7 mouse cellular contexts compared by ENCODE assay signal in the genomic region with DNA sequence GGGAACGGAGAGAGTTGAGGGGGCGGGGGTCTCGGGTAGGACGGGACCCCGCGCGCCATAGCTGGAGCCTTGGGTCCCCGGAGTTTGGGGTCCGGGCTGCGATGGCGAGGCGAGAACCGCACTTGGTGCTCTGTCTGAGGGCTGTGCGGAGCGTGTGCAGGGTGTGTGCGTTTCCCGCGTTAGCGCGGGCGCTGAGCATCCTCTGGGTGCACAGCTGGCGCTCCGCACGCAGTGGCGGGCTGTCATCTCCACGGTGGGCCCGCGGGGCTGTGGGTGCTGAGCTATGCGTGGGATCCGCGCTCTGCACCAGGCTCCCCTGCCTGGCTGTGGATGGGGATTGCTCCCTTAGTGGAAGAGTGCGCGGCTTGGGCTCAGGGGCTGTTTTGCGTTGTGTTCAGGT. TPM values are rescaled to one million over a fixed set of nuclear protein-coding genes. Genes with fewer than 3 reads are reported as not detected.
A peak's percentile ranks its signal among the peaks of the same experiment; 100 is the strongest.
DNase-seq lines count a peak whose midpoint lies in the region; ATAC-seq and TF ChIP-seq lines count a peak whose summit lies in the region.

No protein-coding gene starts in this region.

- H3K4me3 ChIP-seq in lung, embryonic 14.5 days (ENCODE audit: low read depth, low read length) = peak overlapping the region; percentile 36
- H3K4me3 ChIP-seq in forebrain, embryonic 14.5 days (ENCODE audit: low read depth, low read length) = peak overlapping the region; percentile 29
- peak overlapping the region; percentile 46 for H3K4me3 ChIP-seq in limb, embryonic 10.5 days
- peak overlapping the region; percentile 12; the same call in 1 of the 2 replicates for H3K4me3 ChIP-seq in small intestine, adult 2 months (ENCODE audit: low read depth, low read length)

- WGBS in lung, embryonic 14.5 days = 2% methylated on average over 34 of the region's 34 CpGs
- WGBS in forebrain, embryonic 14.5 days = 1% methylated on average over 34 of the region's 34 CpGs
- WGBS in limb, embryonic 10.5 days = 3% methylated on average over 34 of the region's 34 CpGs
- WGBS in small intestine, adult 2 months = 2% methylated on average over 34 of the region's 34 CpGs

- ATAC-seq in lung, embryonic 14.5 days (ENCODE audit: insufficient read depth) = no peak
- 0 out of 2 replicates have a peak, but pooled peaks have one; percentile 11 for ATAC-seq in forebrain, embryonic 14.5 days

- H3K9ac ChIP-seq in lung, embryonic 14.5 days = no peak overlapping the region
- H3K9ac ChIP-seq in forebrain, embryonic 14.5 days (ENCODE audit: low read length) = peak overlapping the region; percentile 2; the same call in 1 of the 2 replicates

- no peaks in the 10 kb centered on the region for H3K9me3 ChIP-seq in lung, embryonic 14.5 days (ENCODE audit: low read depth, low read length)
- no peaks in the 10 kb centered on the region for H3K9me3 ChIP-seq in forebrain, embryonic 14.5 days (replicated peaks; ENCODE audit: control insufficient read depth, low read length)
- no peaks in the 10 kb centered on the region for H3K9me3 ChIP-seq in limb, embryonic 10.5 days (replicated peaks)

- H3K27me3 ChIP-seq in lung, embryonic 14.5 days (ENCODE audit: insufficient read depth, low read length) = peaks cover 65% of the 10 kb centered on the region
- peaks cover 67% of the 10 kb centered on the region for H3K27me3 ChIP-seq in forebrain, embryonic 14.5 days (replicated peaks; ENCODE audit: control insufficient read depth, insufficient read depth, low read length)
- H3K27me3 ChIP-seq in limb, embryonic 10.5 days (ENCODE audit: low read depth, poor library complexity, severe bottlenecking) = peaks cover 97% of the 10 kb centered on the region
- H3K27me3 ChIP-seq in small intestine, adult 2 months (ENCODE audit: control insufficient read depth, insufficient read depth, low read length) = peaks cover 19% of the 10 kb centered on the region

- no peak for TF ChIP-seq POLR2A in small intestine, adult 2 months (IDR thresholded peaks at IDR 0.05; ENCODE audit: low read depth, low read length)

- peak overlapping the region; percentile 63 for H3K4me2 ChIP-seq in lung, embryonic 14.5 days
- peak overlapping the region; percentile 51 for H3K4me2 ChIP-seq in forebrain, embryonic 14.5 days (ENCODE audit: low read length)

- TF ChIP-seq CTCF in lung, embryonic 14.5 days (IDR thresholded peaks at IDR 0.05; ENCODE audit: low read depth) = no peak
- TF ChIP-seq CTCF in small intestine, adult 2 months (IDR thresholded peaks at IDR 0.05; ENCODE audit: extremely low read depth, insufficient read length, insufficient replicate concordance, low read depth, low read length) = no peak

- DNase-seq in lung, embryonic 14.5 days = no peak
- DNase-seq in lung, postnatal 4 days = no peak
- no peak for DNase-seq in forebrain, embryonic 14.5 days (ENCODE audit: low spot score)
- no peak for DNase-seq in limb, embryonic 10.5 days (ENCODE audit: low spot score)
- DNase-seq in thymus, postnatal 0 days (ENCODE audit: low spot score) = no peak
- DNase-seq in cerebellum, postnatal 25 days = no peak

- H3K27ac ChIP-seq in lung, embryonic 14.5 days (ENCODE audit: low read depth) = no peak overlapping the region
- H3K27ac ChIP-seq in forebrain, embryonic 14.5 days (ENCODE audit: low read depth, low read length) = no peak overlapping the region
- 0 out of 2 replicates have a peak overlapping the region, but pooled peaks have one; percentile 56 for H3K27ac ChIP-seq in limb, embryonic 10.5 days
- H3K27ac ChIP-seq in small intestine, adult 2 months (ENCODE audit: insufficient read depth, low read depth, low read length) = no peak overlapping the region

- H3K36me3 ChIP-seq in lung, embryonic 14.5 days (ENCODE audit: insufficient read depth) = no peaks in the 10 kb centered on the region
- H3K36me3 ChIP-seq in forebrain, embryonic 14.5 days (ENCODE audit: control insufficient read depth, insufficient read depth, low read length) = no peaks in the 10 kb centered on the region
- H3K36me3 ChIP-seq in limb, embryonic 10.5 days = no peaks in the 10 kb centered on the region
- no peaks in the 10 kb centered on the region for H3K36me3 ChIP-seq in small intestine, adult 2 months (ENCODE audit: control insufficient read depth, insufficient read depth, low read length)

- peaks cover 5% of the 10 kb centered on the region; the same call in 1 of the 2 replicates for H3K4me1 ChIP-seq in lung, embryonic 14.5 days (ENCODE audit: insufficient read depth)
- H3K4me1 ChIP-seq in forebrain, embryonic 14.5 days (ENCODE audit: control insufficient read depth, insufficient read depth, low read length) = no peaks in the 10 kb centered on the region
- H3K4me1 ChIP-seq in limb, embryonic 10.5 days = peaks cover 28% of the 10 kb centered on the region
- peaks cover 17% of the 10 kb centered on the region for H3K4me1 ChIP-seq in small intestine, adult 2 months (ENCODE audit: control insufficient read depth, insufficient read depth, insufficient read length, low read length)

RNA-seq across cellular contexts. Expression of a gene that starts 0.5 kb away (rescaled TPM):
- 0.61 and 0.77 TPM in 2 replicates for polyA plus RNA-seq in lung, embryonic 14.5 days (2014; fragmentation: Nextera tagmentation; extraction: Ambion mirVana)
- polyA plus RNA-seq in forebrain, embryonic 14.5 days (2014; fragmentation: Nextera tagmentation; extraction: Ambion mirVana) = 1.2 and 1.9 TPM in 2 replicates
- 0.31 and 0.48 TPM in 2 replicates for polyA plus RNA-seq in limb, embryonic 10.5 days (2016; fragmentation: Nextera tagmentation; extraction: Ambion mirVana)
- polyA plus RNA-seq in small intestine, adult 2 months (2012; rRNA removed) = 0.75 and 5.9 TPM in 2 replicates
- 0.17 and 0.21 TPM in 2 replicates for polyA plus RNA-seq in thymus, postnatal 0 days (2015; fragmentation: Nextera tagmentation; extraction: Ambion mirVana)

RNA-seq across cellular contexts. Expression of a gene that starts 8.5 kb away (rescaled TPM):
- polyA plus RNA-seq in lung, embryonic 14.5 days (2014; fragmentation: Nextera tagmentation; extraction: Ambion mirVana) = 0.68 and 1.2 TPM in 2 replicates
- polyA plus RNA-seq in forebrain, embryonic 14.5 days (2014; fragmentation: Nextera tagmentation; extraction: Ambion mirVana) = 0.48 and 0.52 TPM in 2 replicates
- 0.39 and 0.48 TPM in 2 replicates for polyA plus RNA-seq in limb, embryonic 10.5 days (2016; fragmentation: Nextera tagmentation; extraction: Ambion mirVana)
- polyA plus RNA-seq in small intestine, adult 2 months (2012; rRNA removed) = 74.2 and 136 TPM in 2 replicates
- 1.0 and 1.1 TPM in 2 replicates for polyA plus RNA-seq in thymus, postnatal 0 days (2015; fragmentation: Nextera tagmentation; extraction: Ambion mirVana)

RNA-seq across cellular contexts. Expression of a gene that starts 27.0 kb away (rescaled TPM):
- polyA plus RNA-seq in lung, embryonic 14.5 days (2014; fragmentation: Nextera tagmentation; extraction: Ambion mirVana) = 10.5 and 12.2 TPM in 2 replicates
- 2.3 and 2.7 TPM in 2 replicates for polyA plus RNA-seq in forebrain, embryonic 14.5 days (2014; fragmentation: Nextera tagmentation; extraction: Ambion mirVana)
- 5.4 and 6.6 TPM in 2 replicates for polyA plus RNA-seq in limb, embryonic 10.5 days (2016; fragmentation: Nextera tagmentation; extraction: Ambion mirVana)
- 186 and 287 TPM in 2 replicates for polyA plus RNA-seq in small intestine, adult 2 months (2012; rRNA removed)
- polyA plus RNA-seq in thymus, postnatal 0 days (2015; fragmentation: Nextera tagmentation; extraction: Ambion mirVana) = 0.26 and 0.30 TPM in 2 replicates

RNA-seq across cellular contexts. Expression of a gene that starts 27.4 kb away (rescaled TPM):
- polyA plus RNA-seq in lung, embryonic 14.5 days (2014; fragmentation: Nextera tagmentation; extraction: Ambion mirVana) = 3.8 and 4.2 TPM in 2 replicates
- 1.6 and 2.4 TPM in 2 replicates for polyA plus RNA-seq in forebrain, embryonic 14.5 days (2014; fragmentation: Nextera tagmentation; extraction: Ambion mirVana)
- 6.1 and 6.3 TPM in 2 replicates for polyA plus RNA-seq in limb, embryonic 10.5 days (2016; fragmentation: Nextera tagmentation; extraction: Ambion mirVana)
- 18.0 and 27.0 TPM in 2 replicates for polyA plus RNA-seq in small intestine, adult 2 months (2012; rRNA removed)
- polyA plus RNA-seq in thymus, postnatal 0 days (2015; fragmentation: Nextera tagmentation; extraction: Ambion mirVana) = 4.4 and 4.6 TPM in 2 replicates

RNA-seq across cellular contexts. Expression of a gene that starts 30.7 kb away (rescaled TPM):
- polyA plus RNA-seq in lung, embryonic 14.5 days (2014; fragmentation: Nextera tagmentation; extraction: Ambion mirVana) = 7.4 and 8.6 TPM in 2 replicates
- polyA plus RNA-seq in forebrain, embryonic 14.5 days (2014; fragmentation: Nextera tagmentation; extraction: Ambion mirVana) = 16.9 and 17.8 TPM in 2 replicates
- 7.2 and 7.5 TPM in 2 replicates for polyA plus RNA-seq in limb, embryonic 10.5 days (2016; fragmentation: Nextera tagmentation; extraction: Ambion mirVana)
- polyA plus RNA-seq in small intestine, adult 2 months (2012; rRNA removed) = 10.3 and 20.6 TPM in 2 replicates
- polyA plus RNA-seq in thymus, postnatal 0 days (2015; fragmentation: Nextera tagmentation; extraction: Ambion mirVana) = 3.2 and 4.7 TPM in 2 replicates

Comparison
In these comparisons a context has a peak if more than half of its experiments do, and no peak if none do; other contexts are left out.
1. RNA of a gene that starts 8.5 kb away (polyA plus RNA-seq): 74.2 to 136 TPM in small intestine, adult 2 months; 1.0 to 1.1 TPM in thymus, postnatal 0 days, 0.68 to 1.2 TPM in lung, embryonic 14.5 days, 0.48 to 0.52 TPM in forebrain, embryonic 14.5 days and 0.39 to 0.48 TPM in limb, embryonic 10.5 days; every median in the first group is over 10 times any median in the second.
2. RNA of a gene that starts 27.0 kb away (polyA plus RNA-seq): 186 to 287 TPM in small intestine, adult 2 months; 10.5 to 12.2 TPM in lung, embryonic 14.5 days, 5.4 to 6.6 TPM in limb, embryonic 10.5 days, 2.3 to 2.7 TPM in forebrain, embryonic 14.5 days and 0.26 to 0.30 TPM in thymus, postnatal 0 days; every median in the first group is over 10 times any median in the second.
3. Peak in every context shown above with its lines, with median percentiles within 50 percentile points of each other: H3K4me3 ChIP-seq.